Mouse (Mus musculus) heart, postnatal 0 days (tissue): Measurements from ENCODE around the gene Dnaaf5. TPM values are rescaled to one million over a fixed set of nuclear protein-coding genes. Genes with fewer than 3 reads are reported as not detected.

Experiments used
- ATAC-seq: fragments of 200-750 bp; cut with Nextera tagmentation; 2 replicates; pipeline ENCODE4 v1.8.0; 2017; ENCODE audit warnings: low read depth, moderate number of reproducible peaks, moderate library complexity; ENCODE audit not compliant: insufficient read depth
- DNase-seq: peaks from one replicate; pipeline ENCODE4 v3.0.0-alpha.2; 2016; ENCODE audit warnings: low spot score
- H3K27ac ChIP-seq: fragments of 300-500 bp; sonication (generic); 2 replicates; pipeline ENCODE4 v1.5.1; 2014; ENCODE audit warnings: low read depth, mild to moderate bottlenecking
- H3K27me3 ChIP-seq: fragments of 300-500 bp; sonication (generic); 2 replicates; pipeline ENCODE4 v1.6.1; 2014; ENCODE audit warnings: low read length, mixed read lengths; ENCODE audit not compliant: control insufficient read depth, insufficient read depth
- H3K36me3 ChIP-seq: fragments of 300-500 bp; sonication (generic); replicated peaks from 2 replicates; pipeline ENCODE4 v1.6.1; 2014; ENCODE audit warnings: low read length, mixed read lengths; ENCODE audit not compliant: control insufficient read depth, insufficient read depth
- H3K4me1 ChIP-seq: fragments of 300-500 bp; sonication (generic); 2 replicates; pipeline ENCODE4 v1.6.1; 2014; ENCODE audit warnings: antibody characterized with exemption; ENCODE audit not compliant: control insufficient read depth, insufficient read depth
- H3K4me2 ChIP-seq: fragments of 300-500 bp; sonication (generic); 2 replicates; pipeline ENCODE4 v1.6.1; 2014; ENCODE audit warnings: low read depth, mild to moderate bottlenecking, low read length, moderate library complexity
- H3K4me3 ChIP-seq: fragments of 300-500 bp; sonication (generic); 2 replicates; pipeline ENCODE4 v1.5.1; 2014; ENCODE audit warnings: low read depth, low read length
- H3K9ac ChIP-seq: fragments of 300-500 bp; sonication (generic); replicated peaks from 2 replicates; pipeline ENCODE4 v1.6.1; 2014; ENCODE audit warnings: low read depth, low read length, mixed read lengths
- H3K9me3 ChIP-seq: fragments of 300-500 bp; sonication (generic); replicated peaks from 2 replicates; pipeline ENCODE4 v1.6.1; 2016; ENCODE audit warnings: low read length; ENCODE audit not compliant: control insufficient read depth
- CTCF ChIP-seq: IDR thresholded peaks from 2 replicates; pipeline ENCODE4 v1.5.1; 2016; ENCODE audit warnings: antibody characterized with exemption, control low read depth, low read depth
- EP300 ChIP-seq: IDR thresholded peaks from 2 replicates; pipeline ENCODE4 v1.6.1; 2016; ENCODE audit warnings: antibody characterized with exemption, low read depth
- WGBS: fragments of 180-500 bp; shearing (Covaris S2); extraction: QIAGEN DNeasy Blood & Tissue Kit; methylation state at CpG from one replicate; pipeline ENCODE4 v1.1.7; 2014; 5-methylcytosine and 5-hydroxymethylcytosine counted together
- polyA plus RNA-seq: library from polyadenylated mRNA; unstranded; fragments of >200 nt; fragmentation: Nextera tagmentation; extraction: Ambion mirVana; gene quantifications from 2 replicates; pipeline ENCODE4 v1.2.1, GENCODE M21; 2015
- total RNA-seq: library from RNA; depleted of rRNA; stranded (reverse); fragments of >200 nt; gene quantifications from 2 replicates; pipeline ENCODE4 v1.2.3, GENCODE M21; 2014; ENCODE audit warnings: low replicate concordance

Gene Dnaaf5
- total and polyA plus RNA-seq, 2 experiments from 2014 or later = 2.3 to 23.0 TPM

- TF ChIP-seq CTCF = no peak
- no peak for TF ChIP-seq EP300
- Histone ChIP-seq H3K4me3 (no peak overlapping the region), H3K9ac (no peak overlapping the region), H3K4me1 (0 out of 2 replicates have a peak, but pooled peaks cover 8% of the 10 kb centered on the region), H3K36me3 (peaks cover 65% of the 10 kb centered on the region), H3K27me3 (no peaks in the 10 kb centered on the region), H3K9me3 (no peaks in the 10 kb centered on the region), H3K4me2 (no peak overlapping the region), H3K27ac (no peak overlapping the region)
- DNase-seq (no peak), ATAC-seq (no peak)
- 95% methylated on average over 10 of the region's 10 CpGs for WGBS
These were observed 73.3 kb downstream of the Dnaaf5 start for GRCm38 (mm10) chr5:139223331-139223730.

- no peak overlapping the region for H3K27ac ChIP-seq
- H3K36me3 ChIP-seq = peaks cover 80% of the 10 kb centered on the region
- H3K4me3 ChIP-seq = no peak overlapping the region
- no peaks in the 10 kb centered on the region for H3K9me3 ChIP-seq
- no peak overlapping the region for H3K4me2 ChIP-seq
- no peak overlapping the region for H3K9ac ChIP-seq
- TF ChIP-seq CTCF = no peak
- TF ChIP-seq EP300 = no peak
- no peaks in the 10 kb centered on the region for H3K4me1 ChIP-seq
- 92% methylated on average over 4 of the region's 4 CpGs for WGBS
- H3K27me3 ChIP-seq = no peaks in the 10 kb centered on the region
- DNase-seq (no peak), ATAC-seq (no peak)
These were observed 77.2 kb downstream of the Dnaaf5 start for GRCm38 (mm10) chr5:139227236-139227635.

- ATAC-seq (no peak), DNase-seq (no peak)
- 86% methylated on average over 2 of the region's 2 CpGs for WGBS
- Histone ChIP-seq H3K36me3 (peaks cover 84% of the 10 kb centered on the region), H3K9ac (no peak overlapping the region), H3K27ac (no peak overlapping the region), H3K4me3 (no peak overlapping the region), H3K9me3 (no peaks in the 10 kb centered on the region), H3K27me3 (no peaks in the 10 kb centered on the region), H3K4me1 (no peaks in the 10 kb centered on the region), H3K4me2 (no peak overlapping the region)
- no peak for TF ChIP-seq CTCF
- no peak for TF ChIP-seq EP300
These were observed 77.6 kb downstream of the Dnaaf5 start for GRCm38 (mm10) chr5:139227645-139228044.

GRCm38 (mm10) chr5:139228318-139228717, 78.3 kb downstream of the Dnaaf5 start:
- Histone ChIP-seq H3K4me2 (no peak overlapping the region), H3K9ac (no peak overlapping the region), H3K36me3 (peaks cover 85% of the 10 kb centered on the region), H3K4me3 (no peak overlapping the region), H3K9me3 (no peaks in the 10 kb centered on the region), H3K27ac (no peak overlapping the region), H3K4me1 (no peaks in the 10 kb centered on the region), H3K27me3 (no peaks in the 10 kb centered on the region)
- no peak for DNase-seq
- ATAC-seq = no peak
- TF ChIP-seq EP300 (no peak), CTCF (no peak)
- WGBS = 91% methylated on average over 3 of the region's 3 CpGs

GRCm38 (mm10) chr5:139229716-139230115, 79.7 kb downstream of the Dnaaf5 start:
- Histone ChIP-seq H3K4me1 (no peaks in the 10 kb centered on the region), H3K9ac (no peak overlapping the region), H3K27ac (no peak overlapping the region), H3K9me3 (no peaks in the 10 kb centered on the region), H3K36me3 (peaks cover 85% of the 10 kb centered on the region), H3K4me3 (no peak overlapping the region), H3K27me3 (no peaks in the 10 kb centered on the region), H3K4me2 (no peak overlapping the region)
- DNase-seq (no peak), ATAC-seq (no peak)
- WGBS = 95% methylated on average over 3 of the region's 3 CpGs
- TF ChIP-seq EP300 (no peak), CTCF (no peak)

GRCm38 (mm10) chr5:139232083-139232482, 82.1 kb downstream of the Dnaaf5 start:
- Histone ChIP-seq H3K9me3 (no peaks in the 10 kb centered on the region), H3K27me3 (no peaks in the 10 kb centered on the region), H3K9ac (no peak overlapping the region), H3K27ac (no peak overlapping the region), H3K36me3 (peaks cover 88% of the 10 kb centered on the region), H3K4me1 (no peaks in the 10 kb centered on the region), H3K4me3 (no peak overlapping the region), H3K4me2 (no peak overlapping the region)
- no peak for ATAC-seq
- WGBS = 78% methylated on average over 3 of the region's 3 CpGs
- DNase-seq = no peak
- no peak for TF ChIP-seq CTCF
- TF ChIP-seq EP300 = no peak
